Mouse (Mus musculus) midbrain, embryonic 10.5 days (tissue): ENCODE data around the gene Akp3. TPM values are rescaled to one million over a fixed set of nuclear protein-coding genes. Genes with fewer than 3 reads are reported as not detected.
A peak's percentile ranks its signal among the peaks of the same experiment; 100 is the strongest.

Experiments used
- DNase-seq: peaks from one replicate; pipeline ENCODE4 v3.0.0-alpha.2; 2017; ENCODE audit warnings: low spot score
- H3K27ac ChIP-seq: fragments of 300-500 bp; sonication (generic); replicated peaks from 2 replicates; pipeline ENCODE4 v1.5.1; 2016; ENCODE audit warnings: mild to moderate bottlenecking
- H3K27me3 ChIP-seq: fragments of 300-500 bp; sonication (generic); 2 replicates; pipeline ENCODE4 v1.6.1; 2016; ENCODE audit warnings: low read depth, mild to moderate bottlenecking; ENCODE audit not compliant: poor library complexity, severe bottlenecking
- H3K36me3 ChIP-seq: fragments of 300-500 bp; sonication (generic); 2 replicates; pipeline ENCODE4 v1.6.1; 2016; ENCODE audit warnings: mild to moderate bottlenecking, moderate library complexity
- H3K4me1 ChIP-seq: fragments of 300-500 bp; sonication (generic); 2 replicates; pipeline ENCODE4 v1.6.1; 2016
- H3K4me3 ChIP-seq: fragments of 300-500 bp; sonication (generic); 2 replicates; pipeline ENCODE4 v1.5.1; 2016; ENCODE audit warnings: mild to moderate bottlenecking, moderate library complexity
- H3K9me3 ChIP-seq: fragments of 300-500 bp; sonication (generic); replicated peaks from 2 replicates; pipeline ENCODE4 v1.6.1; 2016; ENCODE audit warnings: mild to moderate bottlenecking
- WGBS: fragments of 180-500 bp; shearing (Covaris S2); methylation state at CpG from one replicate; pipeline ENCODE4 v1.1.7; 2016; 5-methylcytosine and 5-hydroxymethylcytosine counted together
- polyA plus RNA-seq: library from polyadenylated mRNA; unstranded; fragments of >200 nt; fragmentation: Nextera tagmentation; extraction: Ambion mirVana; gene quantifications from 2 replicates; pipeline ENCODE4 v1.2.1, GENCODE M21; 2016

Akp3 gene
- polyA plus RNA-seq: not detected in 2 replicates

DNA sequence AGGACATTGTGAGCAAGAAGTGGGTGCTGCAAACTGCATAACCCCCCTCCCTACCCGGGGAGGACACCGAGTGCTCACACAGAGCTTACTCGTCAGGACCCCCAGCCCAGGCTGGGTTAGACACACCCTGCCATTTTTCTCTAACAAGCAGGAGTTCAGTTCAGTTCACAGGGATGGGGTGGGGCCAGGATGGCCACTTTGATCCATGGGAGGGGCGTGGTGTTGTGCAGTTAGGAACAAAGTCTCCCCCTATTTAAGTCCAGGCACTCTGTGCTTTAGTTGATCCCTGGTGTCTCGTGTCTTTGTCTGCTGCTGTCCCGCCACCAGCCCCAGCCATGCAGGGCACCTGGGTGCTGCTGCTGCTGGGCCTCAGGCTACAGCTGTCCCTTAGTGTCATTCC is at the start of gene Akp3:
TSS of gene Akp3 (plus strand) at position 301 of the 400 bp plus-strand sequence.
- no peak within 1 kb of the TSS for H3K27ac ChIP-seq
- no peaks in the 10 kb centered on the region for H3K36me3 ChIP-seq
- no peaks in the 10 kb centered on the region for H3K9me3 ChIP-seq
- DNase-seq: no peak
- H3K4me1 ChIP-seq: peaks cover 20% of the 10 kb centered on the region
- H3K4me3 ChIP-seq: no peak within 1 kb of the TSS
- WGBS: 76% methylated on average over 6 of the region's 6 CpGs
- H3K27me3 ChIP-seq: peaks cover 45% of the 10 kb centered on the region

DNA sequence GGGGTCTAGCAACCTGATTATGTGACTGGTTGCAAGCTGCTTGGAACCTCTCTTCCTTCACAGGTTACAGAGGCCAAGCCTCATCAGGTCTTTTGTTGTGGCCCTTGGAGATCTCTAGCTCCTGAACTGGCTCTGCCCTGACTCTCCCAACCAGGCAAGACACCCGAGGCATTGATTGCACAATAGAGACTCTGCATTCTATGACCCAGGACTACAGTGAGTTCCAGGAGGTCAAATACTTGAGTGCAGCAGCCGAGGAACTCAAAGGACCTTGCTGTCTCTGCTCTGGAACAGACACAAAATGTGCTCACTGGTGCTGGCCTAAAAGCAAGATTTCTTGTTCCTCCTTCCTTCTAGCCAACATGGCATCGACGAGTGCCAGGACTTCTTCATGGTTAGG is 38.6 kb upstream of the Akp3 start:
- Histone ChIP-seq H3K27me3 (no peaks in the 10 kb centered on the region), H3K9me3 (no peaks in the 10 kb centered on the region), H3K4me1 (no peaks in the 10 kb centered on the region), H3K4me3 (no peak overlapping the region), H3K36me3 (no peaks in the 10 kb centered on the region), H3K27ac (no peak overlapping the region)
- 76% methylated on average over 4 of the region's 4 CpGs for WGBS
- DNase-seq: no peak

DNA sequence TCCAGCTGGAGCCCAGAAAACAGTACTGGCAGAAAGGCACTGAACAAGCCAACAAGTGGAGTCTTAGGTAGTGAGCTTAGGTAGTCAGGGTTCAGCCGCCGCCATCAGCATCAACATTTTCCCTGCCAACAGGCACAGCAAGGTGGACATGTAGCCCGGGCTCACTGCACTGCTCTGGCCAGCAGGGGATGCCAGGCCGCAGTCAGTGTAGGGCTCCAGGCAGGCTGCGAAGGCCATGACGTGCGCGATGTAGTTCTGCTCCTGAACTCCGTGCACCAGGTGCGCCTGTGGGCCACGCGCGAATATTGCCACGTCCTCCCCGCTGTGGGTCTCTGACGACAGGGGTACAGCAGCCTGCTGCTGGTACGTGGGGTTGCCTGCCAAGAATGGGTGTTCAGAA is 37.8 kb upstream of the Akp3 start:
- no peak overlapping the region for H3K4me3 ChIP-seq
- no peaks in the 10 kb centered on the region for H3K36me3 ChIP-seq
- 70% methylated on average over 17 of the region's 17 CpGs for WGBS
- no peak overlapping the region for H3K27ac ChIP-seq
- H3K4me1 ChIP-seq: no peaks in the 10 kb centered on the region
- no peaks in the 10 kb centered on the region for H3K27me3 ChIP-seq
- no peak for DNase-seq
- no peaks in the 10 kb centered on the region for H3K9me3 ChIP-seq

DNA sequence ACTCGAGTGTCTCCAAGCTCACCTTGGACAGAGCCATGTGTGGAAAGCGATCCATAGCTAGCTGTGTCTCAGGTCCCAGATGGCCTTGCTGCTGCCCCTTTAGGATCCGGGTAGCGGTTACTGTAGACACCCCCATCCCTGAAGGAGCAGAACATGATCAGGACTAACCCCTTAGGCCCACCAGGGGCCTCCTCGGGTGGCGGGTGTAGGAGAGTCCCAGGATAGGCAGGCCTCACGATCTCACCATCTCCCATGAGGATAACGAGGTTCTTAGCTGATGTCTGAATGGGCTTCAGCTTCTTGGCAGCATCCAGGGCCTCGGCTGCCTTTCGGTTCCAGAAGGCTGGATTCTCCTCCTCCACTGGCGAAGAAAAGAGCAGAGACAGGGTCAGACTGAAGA is 35.5 kb upstream of the Akp3 start:
- Histone ChIP-seq H3K27ac (no peak overlapping the region), H3K27me3 (no peaks in the 10 kb centered on the region), H3K36me3 (no peaks in the 10 kb centered on the region), H3K4me1 (no peaks in the 10 kb centered on the region), H3K9me3 (no peaks in the 10 kb centered on the region), H3K4me3 (no peak overlapping the region)
- DNase-seq: no peak
- WGBS: 90% methylated on average over 11 of the region's 11 CpGs

DNA sequence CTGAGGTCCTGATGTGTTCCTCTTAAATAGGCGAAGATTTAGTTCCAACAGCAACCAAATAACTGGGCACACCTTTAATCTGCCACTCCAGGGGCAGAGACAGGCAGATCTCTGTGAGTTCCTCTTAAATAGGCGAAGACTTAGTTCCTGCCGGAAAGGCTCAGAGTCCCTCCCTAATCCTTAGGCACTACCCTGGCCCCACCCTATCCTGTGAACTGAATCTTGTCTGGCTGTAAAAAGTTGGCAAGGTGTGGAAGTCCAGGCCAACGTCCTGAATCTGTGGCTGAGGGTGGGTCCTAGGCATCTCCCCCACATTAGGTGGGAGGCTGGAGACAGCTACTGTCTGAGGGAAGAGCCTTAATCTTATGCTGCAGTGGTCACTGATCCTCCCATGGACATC is 34.9 kb upstream of the Akp3 start, which contains the start of gene Alppl2:
TSS of gene Alppl2 (minus strand) at position 101 of the 400 bp plus-strand sequence.
- no peaks in the 10 kb centered on the region for H3K36me3 ChIP-seq
- WGBS: 83% methylated on average over 4 of the region's 4 CpGs
- H3K27me3 ChIP-seq: no peaks in the 10 kb centered on the region
- H3K27ac ChIP-seq: no peak within 1 kb of the TSS
- no peaks in the 10 kb centered on the region for H3K4me1 ChIP-seq
- no peak within 1 kb of the TSS for H3K4me3 ChIP-seq
- no peaks in the 10 kb centered on the region for H3K9me3 ChIP-seq
- DNase-seq: no peak

DNA sequence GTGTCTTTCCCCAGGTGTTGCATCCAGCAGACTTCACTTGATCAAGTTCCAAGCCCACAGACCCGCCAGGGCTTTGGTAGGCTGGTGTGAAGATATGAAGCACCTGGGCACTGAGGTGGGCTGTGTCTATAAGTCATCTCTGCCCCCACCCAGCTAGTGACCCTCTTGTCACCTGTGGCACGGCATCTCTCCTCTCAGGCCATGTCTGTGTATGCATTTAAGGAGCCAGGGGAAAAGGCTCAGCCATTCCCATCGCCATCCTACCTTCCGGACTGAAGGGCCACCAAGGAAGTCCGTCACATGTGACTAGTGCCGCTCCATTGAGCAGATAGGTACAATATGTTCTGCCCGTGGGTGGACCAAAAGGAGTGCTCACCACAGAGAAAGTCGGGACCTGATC is 29.1 kb upstream of the Akp3 start:
- WGBS: 78% methylated on average over 8 of the region's 8 CpGs
- H3K27ac ChIP-seq: no peak overlapping the region
- no peaks in the 10 kb centered on the region for H3K9me3 ChIP-seq
- peaks cover 40% of the 10 kb centered on the region for H3K27me3 ChIP-seq
- peaks cover 12% of the 10 kb centered on the region for H3K4me1 ChIP-seq
- no peaks in the 10 kb centered on the region for H3K36me3 ChIP-seq
- DNase-seq: no peak
- H3K4me3 ChIP-seq: no peak overlapping the region

DNA sequence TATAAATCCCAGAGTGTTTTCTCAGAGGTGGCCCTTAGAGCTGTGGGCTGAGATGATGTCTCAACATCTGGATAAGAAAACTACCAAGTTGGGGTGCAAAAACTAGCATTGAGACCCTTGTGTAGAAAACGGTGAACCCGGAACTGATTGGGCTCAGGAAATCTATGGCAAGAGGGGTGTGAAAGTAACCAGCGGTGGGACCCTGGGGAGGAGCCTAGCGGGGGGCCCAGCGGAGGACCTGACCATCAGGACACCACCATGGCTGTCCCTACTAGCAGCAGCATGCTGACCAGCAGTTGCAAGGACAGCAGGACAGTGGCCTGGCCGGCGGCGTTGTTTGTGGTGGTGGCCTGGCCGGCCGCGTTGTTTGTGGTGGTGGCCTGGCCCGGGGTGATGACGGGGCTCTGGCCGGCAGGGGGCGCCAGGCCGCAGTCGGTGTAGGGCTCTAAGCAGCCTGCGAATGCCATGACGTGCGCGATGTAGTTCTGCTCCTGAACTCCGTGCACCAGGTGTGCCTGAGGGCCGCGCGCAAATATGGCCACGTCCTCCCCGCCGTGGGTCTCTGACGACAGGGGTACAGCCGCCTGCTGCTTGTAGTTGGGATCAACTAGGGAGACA is 26.3 kb upstream of the Akp3 start:
- DNase-seq: peak; percentile 77
- no peaks in the 10 kb centered on the region for H3K36me3 ChIP-seq
- whole genome bisulfite sequencing: 12% methylated on average over 30 of the region's 30 CpGs
- peak overlapping the region; percentile 35 for H3K4me3 ChIP-seq
- H3K4me1 ChIP-seq: peaks cover 18% of the 10 kb centered on the region
- H3K9me3 ChIP-seq: no peaks in the 10 kb centered on the region
- peak overlapping the region; percentile 61; the same call in 1 of the 2 replicates for H3K27ac ChIP-seq
- peaks cover 40% of the 10 kb centered on the region for H3K27me3 ChIP-seq

DNA sequence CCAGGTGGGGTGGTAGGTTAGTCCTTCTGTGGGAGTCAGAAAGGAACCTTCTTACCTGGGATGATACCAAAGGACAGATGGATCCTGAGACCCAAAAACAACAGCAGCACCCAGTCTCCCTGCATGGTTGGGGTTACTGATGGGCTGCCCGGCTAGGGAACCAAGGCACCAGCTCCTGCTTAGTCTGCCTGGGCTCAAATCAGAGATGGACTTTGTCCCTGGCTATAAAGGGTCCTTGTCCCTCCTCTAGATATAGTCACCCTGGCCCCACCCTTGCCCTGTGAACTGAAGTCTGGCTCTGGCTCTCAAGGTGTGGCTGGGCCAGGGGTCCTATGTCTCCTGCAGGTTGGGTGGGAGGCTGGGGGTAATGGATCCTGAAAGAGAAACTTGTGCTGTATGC is 23.4 kb upstream of the Akp3 start, which contains the start of gene Alpi:
TSS of gene Alpi (minus strand) at position 196 of the 400 bp plus-strand sequence.
- Histone ChIP-seq H3K9me3 (no peaks in the 10 kb centered on the region), H3K27me3 (peaks cover 38% of the 10 kb centered on the region), H3K4me3 (no peak within 1 kb of the TSS), H3K27ac (no peak within 1 kb of the TSS), H3K36me3 (no peaks in the 10 kb centered on the region), H3K4me1 (peaks cover 14% of the 10 kb centered on the region)
- no peak for DNase-seq
- 88% methylated on average over 1 of the region's 1 CpGs for WGBS

DNA sequence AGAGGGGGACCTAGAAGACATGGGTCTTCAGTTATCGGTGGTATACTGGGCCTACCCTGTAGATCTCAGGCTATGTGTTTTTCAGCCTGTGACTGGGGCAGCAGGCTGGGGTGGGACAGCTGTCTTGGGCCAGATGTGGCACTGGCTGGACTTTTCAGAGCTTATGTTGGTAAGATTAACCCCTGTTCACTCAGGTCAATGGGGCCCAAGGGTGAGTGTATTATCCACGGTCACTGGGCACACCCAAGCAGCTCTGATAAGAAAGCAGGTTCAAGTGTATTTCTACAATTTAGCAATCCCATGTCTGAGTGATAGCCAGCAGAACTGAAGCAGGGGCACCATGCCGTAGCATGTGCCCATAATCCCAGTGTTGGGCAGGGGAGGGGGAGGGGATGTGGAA is 22.7 kb upstream of the Akp3 start:
- no peak for DNase-seq
- Histone ChIP-seq H3K27me3 (peaks cover 31% of the 10 kb centered on the region), H3K9me3 (no peaks in the 10 kb centered on the region), H3K36me3 (no peaks in the 10 kb centered on the region), H3K27ac (no peak overlapping the region), H3K4me1 (peaks cover 13% of the 10 kb centered on the region), H3K4me3 (no peak overlapping the region)
- 86% methylated on average over 3 of the region's 3 CpGs for WGBS

DNA sequence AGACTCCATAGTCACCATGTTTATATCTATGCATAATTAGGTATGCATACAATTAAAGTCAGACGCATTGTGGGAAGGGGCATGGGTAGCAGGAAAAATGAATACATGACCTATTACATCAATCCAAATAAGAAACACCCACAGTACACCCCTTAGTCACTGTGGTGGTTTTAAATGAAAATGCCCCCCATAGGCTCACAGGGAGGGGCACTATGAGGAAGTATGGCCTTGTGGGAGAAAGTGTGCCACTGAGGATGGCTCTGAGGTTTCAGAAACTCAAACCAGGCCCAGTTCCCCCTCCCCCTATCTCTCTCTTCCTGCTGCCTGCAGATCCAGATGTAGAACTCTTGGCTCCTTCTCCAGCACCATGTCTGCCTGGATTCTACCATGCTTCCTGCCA is 20.8 kb upstream of the Akp3 start:
- H3K9me3 ChIP-seq: no peaks in the 10 kb centered on the region
- no peak overlapping the region for H3K4me3 ChIP-seq
- no peak for DNase-seq
- H3K4me1 ChIP-seq: peaks cover 6% of the 10 kb centered on the region; the same call in 1 of the 2 replicates
- peaks cover 14% of the 10 kb centered on the region for H3K27me3 ChIP-seq
- H3K36me3 ChIP-seq: no peaks in the 10 kb centered on the region
- H3K27ac ChIP-seq: no peak overlapping the region
- 89% methylated on average over 1 of the region's 1 CpGs for WGBS

DNA sequence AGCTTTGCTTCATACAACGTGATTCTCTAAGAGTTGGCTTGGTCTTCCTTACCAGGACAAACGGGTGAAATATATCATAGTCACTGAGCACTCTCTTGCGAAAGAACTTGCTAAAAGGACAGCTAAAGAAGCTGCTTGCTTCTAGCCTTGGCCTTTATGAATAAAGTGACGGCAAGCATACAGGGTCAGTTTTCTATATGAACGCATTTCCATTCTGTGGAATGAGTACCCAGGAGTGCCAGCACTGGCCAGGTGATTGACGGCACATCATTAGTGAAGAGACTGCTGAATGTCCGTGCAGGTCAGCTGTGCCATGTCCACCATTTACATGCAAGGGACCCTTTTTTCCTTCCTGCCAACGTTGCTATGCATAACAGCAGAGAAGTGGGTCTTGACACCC is 18.2 kb upstream of the Akp3 start:
- no peaks in the 10 kb centered on the region for H3K36me3 ChIP-seq
- peaks cover 6% of the 10 kb centered on the region; the same call in 1 of the 2 replicates for H3K4me1 ChIP-seq
- no peaks in the 10 kb centered on the region for H3K27me3 ChIP-seq
- no peaks in the 10 kb centered on the region for H3K9me3 ChIP-seq
- no peak overlapping the region for H3K27ac ChIP-seq
- H3K4me3 ChIP-seq: no peak overlapping the region
- 80% methylated on average over 8 of the region's 8 CpGs for WGBS
- no peak for DNase-seq

DNA sequence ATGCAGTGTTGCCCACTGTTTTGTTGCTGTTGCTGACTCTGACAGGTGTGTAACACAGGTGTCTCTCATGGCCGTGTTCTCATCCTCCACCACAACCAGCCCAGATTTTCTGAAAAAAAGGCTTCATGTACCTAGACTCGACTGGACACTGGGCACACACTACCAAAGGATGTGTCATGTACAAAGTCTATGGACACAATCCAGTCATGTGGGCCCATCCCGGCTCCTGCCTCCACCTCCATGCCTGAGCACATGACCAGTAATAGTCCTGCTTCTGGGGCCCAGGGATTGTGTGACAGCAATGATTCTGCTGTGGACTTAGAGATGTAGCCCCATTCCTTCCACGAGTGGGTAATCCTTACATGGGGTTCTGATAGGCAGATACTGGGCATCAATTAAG is 16.2 kb upstream of the Akp3 start:
- Histone ChIP-seq H3K4me3 (no peak overlapping the region), H3K4me1 (no peaks in the 10 kb centered on the region), H3K27me3 (no peaks in the 10 kb centered on the region), H3K36me3 (no peaks in the 10 kb centered on the region), H3K9me3 (no peaks in the 10 kb centered on the region), H3K27ac (no peak overlapping the region)
- DNase-seq: no peak
- WGBS: 84% methylated on average over 4 of the region's 4 CpGs

DNA sequence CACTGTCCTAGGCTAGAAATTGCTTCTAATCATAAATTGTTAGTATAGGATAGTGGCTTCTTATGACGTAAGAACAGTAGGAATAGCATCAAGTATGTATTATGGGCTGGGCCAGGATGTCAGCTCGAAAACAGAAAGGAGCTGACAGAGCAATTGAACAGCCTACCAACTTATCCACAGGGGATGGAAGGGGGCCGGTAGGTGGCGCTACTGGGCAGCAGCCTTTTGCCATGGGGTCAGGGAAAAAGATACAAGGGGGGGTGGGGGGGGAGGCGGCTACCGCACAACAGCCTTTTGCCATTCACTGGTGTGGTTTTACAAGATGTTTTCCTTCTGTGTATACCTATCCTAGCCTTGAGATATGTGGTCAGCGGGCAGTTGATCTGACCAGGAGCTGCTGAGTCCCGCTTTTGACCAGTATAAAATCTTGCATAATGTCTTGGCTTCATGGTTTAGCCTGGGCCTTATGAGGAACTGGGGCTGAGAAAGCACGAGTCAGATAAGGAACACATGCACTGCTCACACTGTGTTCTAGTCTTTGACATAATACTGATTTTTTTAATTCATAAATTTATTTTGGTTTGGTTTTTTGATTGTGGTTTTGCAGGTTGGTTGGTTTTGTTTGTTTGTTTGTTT is 12.9 kb upstream of the Akp3 start:
- Histone ChIP-seq H3K27me3 (no peaks in the 10 kb centered on the region), H3K4me1 (no peaks in the 10 kb centered on the region), H3K9me3 (no peaks in the 10 kb centered on the region), H3K4me3 (no peak overlapping the region), H3K27ac (no peak overlapping the region), H3K36me3 (no peaks in the 10 kb centered on the region)
- peak; percentile 38 for DNase-seq
- WGBS: 33% methylated on average over 9 of the region's 9 CpGs
